Mouse (Mus musculus): ENCODE data around the gene Hmgcs2.

GRCm38 (mm10) chr3:98246985-98247751 lies 33.1 kb upstream of the Hmgcs2 start:
- TF ChIP-seq CTCF (IDR thresholded peaks at IDR 0.05; ENCODE audit: borderline replicate concordance, insufficient read depth, low read depth, low read length) (no peak), POLR2A (IDR thresholded peaks at IDR 0.05; ENCODE audit: borderline replicate concordance, insufficient read depth, low read length) (no peak)

Data from cerebellum, adult 2 months (tissue).